Mouse (Mus musculus) small intestine, adult 2 months (tissue): ENCODE results near the gene Rd3l. TPM values are rescaled to one million over a fixed set of nuclear protein-coding genes. Genes with fewer than 3 reads are reported as not detected.

Source experiments
- H3K27ac ChIP-seq: fragments of 200-500 bp; 2 replicates; pipeline ENCODE4 v1.5.1; 2012; ENCODE audit warnings: low read depth, low read length, control low read depth, inconsistent platforms; ENCODE audit not compliant: insufficient read depth
- H3K27me3 ChIP-seq: fragments of 200-500 bp; 2 replicates; pipeline ENCODE4 v1.6.1; 2012; ENCODE audit warnings: mild to moderate bottlenecking, moderate library complexity, low read length, inconsistent platforms; ENCODE audit not compliant: control insufficient read depth, insufficient read depth
- H3K36me3 ChIP-seq: fragments of 200-500 bp; 2 replicates; pipeline ENCODE4 v1.6.1; 2012; ENCODE audit warnings: mild to moderate bottlenecking, low read length, control low read depth, inconsistent platforms; ENCODE audit not compliant: control insufficient read depth, insufficient read depth
- H3K4me1 ChIP-seq: fragments of 200-500 bp; 2 replicates; pipeline ENCODE4 v1.6.1; 2012; ENCODE audit warnings: low read length, inconsistent platforms, mixed read lengths; ENCODE audit not compliant: control insufficient read depth, insufficient read depth, insufficient read length
- H3K4me3 ChIP-seq: fragments of 200-500 bp; 2 replicates; pipeline ENCODE4 v1.5.1; 2012; ENCODE audit warnings: low read depth, mild to moderate bottlenecking, control low read depth, inconsistent platforms, low read length, moderate library complexity
- CTCF ChIP-seq: fragments of 200-500 bp; IDR thresholded peaks from 2 replicates; pipeline ENCODE4 v1.5.1; 2012; ENCODE audit warnings: low read depth, mild to moderate bottlenecking, control low read depth, inconsistent platforms, low read length, moderate library complexity, mixed read lengths; ENCODE audit not compliant: insufficient replicate concordance, insufficient read length; ENCODE audit errors: extremely low read depth
- POLR2A ChIP-seq: fragments of 200-500 bp; IDR thresholded peaks from 2 replicates; pipeline ENCODE4 v1.6.1; 2012; ENCODE audit warnings: low read depth, mild to moderate bottlenecking, control low read depth, inconsistent platforms, low read length, moderate library complexity
- WGBS: fragments of 180-500 bp; shearing (Covaris S2); methylation state at CpG from one replicate; pipeline ENCODE4 v1.1.7; 2018; 5-methylcytosine and 5-hydroxymethylcytosine counted together
- polyA plus RNA-seq: library from polyadenylated mRNA; depleted of rRNA; stranded (reverse); fragments of >200 nt; gene quantifications from 2 replicates; pipeline ENCODE4 v1.2.3, GENCODE M21; 2012; rRNA removed

The Rd3l gene
- polyA plus RNA-seq, 1 experiment, result not detected

- WGBS, result 17% methylated on average over 11 of the region's 11 CpGs
Observed at GRCm38 (mm10) chr12:111933032-111933704, 47.9 kb downstream of the Rd3l start.

GRCm38 (mm10) chr12:111932513-111932912 is 48.6 kb downstream of the Rd3l start:
- Histone ChIP-seq H3K4me3 (no peak overlapping the region), H3K4me1 (peaks cover 29% of the 10 kb centered on the region), H3K36me3 (no peaks in the 10 kb centered on the region), H3K27me3 (no peaks in the 10 kb centered on the region), H3K27ac (no peak overlapping the region)
- no peak for TF ChIP-seq CTCF
- TF ChIP-seq POLR2A, result no peak
- WGBS, result 67% methylated on average over 3 of the region's 3 CpGs

More at GRCm38 (mm10) chr12:111933032-111933704, 47.9 kb downstream of the Rd3l start:
- H3K27ac ChIP-seq, result peak overlapping the region; percentile 72
- H3K4me1 ChIP-seq, result peaks cover 32% of the 10 kb centered on the region
- peak overlapping the region; percentile 45 for H3K4me3 ChIP-seq
- H3K27me3 ChIP-seq, result no peaks in the 10 kb centered on the region
- no peaks in the 10 kb centered on the region for H3K36me3 ChIP-seq
- TF ChIP-seq POLR2A, result 0 out of 2 replicates have a peak, but pooled peaks have one; percentile 19
- peak; percentile 32; the same call in 1 of the 2 replicates for TF ChIP-seq CTCF

GRCm38 (mm10) chr12:111931411-111932025 is 49.6 kb downstream of the Rd3l start:
- H3K27ac ChIP-seq, result no peak overlapping the region
- H3K4me3 ChIP-seq, result no peak overlapping the region
- H3K36me3 ChIP-seq, result no peaks in the 10 kb centered on the region
- TF ChIP-seq CTCF, result no peak
- no peak for TF ChIP-seq POLR2A
- WGBS, result 92% methylated on average over 9 of the region's 9 CpGs
- no peaks in the 10 kb centered on the region for H3K27me3 ChIP-seq
- peaks cover 26% of the 10 kb centered on the region; the same call in 1 of the 2 replicates for H3K4me1 ChIP-seq

Other genes starting within 250 kb of the Rd3l start
- 37.2 and 55.8 TPM in 2 replicates for gene Klc1, start 222.5 kb downstream of the Rd3l start, polyA plus RNA-seq
- 6.5 and 9.3 TPM in 2 replicates for gene Xrcc3, start 167.4 kb downstream of the Rd3l start, polyA plus RNA-seq
- 59.5 and 146 TPM in 2 replicates for gene Zfyve21, start 167.1 kb downstream of the Rd3l start, polyA plus RNA-seq
- gene Ppp1r13b, start 73.2 kb downstream of the Rd3l start, polyA plus RNA-seq, result 12.2 and 22.8 TPM in 2 replicates
- gene Atp5mpl, start 14.3 kb downstream of the Rd3l start, polyA plus RNA-seq, result 17.1 and 34.2 TPM in 2 replicates
- 0.04 and 0.09 TPM in 2 replicates for gene Tdrd9, start 9.8 kb downstream of the Rd3l start, polyA plus RNA-seq
- 2.4 and 14.5 TPM in 2 replicates for gene Aspg, start 125.4 kb upstream of the Rd3l start, polyA plus RNA-seq
- gene Kif26a, start 164.9 kb upstream of the Rd3l start, polyA plus RNA-seq, result 2.1 and 2.7 TPM in 2 replicates